Mouse (Mus musculus): Measurements from ENCODE around the gene Ice1. TPM values are rescaled to one million over a fixed set of nuclear protein-coding genes. Genes with fewer than 3 reads are reported as not detected.

Ice1 gene
- polyA plus RNA-seq, 1 experiment: 15.9 TPM

DNA sequence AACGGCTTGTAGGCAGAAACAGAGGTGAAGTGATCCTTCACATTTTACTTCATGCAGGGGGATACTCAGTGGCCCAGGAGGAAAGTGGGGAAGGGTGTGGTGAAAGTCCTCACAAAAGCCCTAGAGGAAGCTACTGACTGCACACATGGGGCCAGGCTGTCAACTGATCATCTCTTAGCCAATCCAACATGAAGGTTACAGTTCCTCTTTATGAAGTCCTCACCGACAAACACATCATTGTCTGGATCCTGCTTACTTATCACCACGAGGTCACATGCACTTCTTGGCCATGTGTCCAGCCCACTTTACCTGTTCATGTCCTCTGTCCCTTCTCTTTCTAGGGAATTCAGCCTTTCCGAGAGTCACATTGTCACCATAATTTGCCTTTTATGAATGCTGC lies 22.3 kb upstream of the Ice1 start:
- TF ChIP-seq MYOG (IDR thresholded peaks at IDR 0.05; ENCODE audit: control insufficient read depth in 1 of 3, insufficient read depth in 1 of 3, insufficient read length in 2 of 3, low read depth in 2 of 3) (no peak), SRF (IDR thresholded peaks at IDR 0.05; ENCODE audit: control insufficient read depth, insufficient read length, low read depth) (no peak), E2F4 (IDR thresholded peaks at IDR 0.05; ENCODE audit: insufficient read depth) (no peak), POLR2A (IDR thresholded peaks at IDR 0.05; ENCODE audit: insufficient read length, low read depth) (no peak), POLR2AphosphoS2 (IDR thresholded peaks at IDR 0.05; ENCODE audit: insufficient read length, low read depth) (no peak), TCF12 (IDR thresholded peaks at IDR 0.05; ENCODE audit: insufficient read depth, poor library complexity, severe bottlenecking) (no peak), TCF3 (IDR thresholded peaks at IDR 0.05; ENCODE audit: insufficient read length, low read depth) (no peak), MYOD1 (IDR thresholded peaks at IDR 0.05; ENCODE audit: control insufficient read depth in 1 of 3, insufficient read length in 2 of 3, low read depth in 2 of 3) (no peak), USF1 (IDR thresholded peaks at IDR 0.05; ENCODE audit: low read depth) (no peak), MAX (IDR thresholded peaks at IDR 0.05; ENCODE audit: low read depth) (no peak), REST (IDR thresholded peaks at IDR 0.05; ENCODE audit: insufficient read depth, insufficient read length) (no peak), CEBPB (IDR thresholded peaks at IDR 0.05; ENCODE audit: insufficient read depth, poor library complexity, severe bottlenecking) (no peak)
- Histone ChIP-seq H3K27me3 (ENCODE audit: control insufficient read depth, insufficient read depth, insufficient read length) (no peaks in the 10 kb centered on the region), H3ac (ENCODE audit: control insufficient read depth, insufficient read length) (no peak overlapping the region), H3K4me2 (ENCODE audit: low read depth) (no peak overlapping the region), H3K4me3 (no peak overlapping the region), H3K36me3 (ENCODE audit: control insufficient read depth, insufficient read depth) (no peaks in the 10 kb centered on the region), H3K79me2 (ENCODE audit: control insufficient read depth, insufficient read depth) (no peaks in the 10 kb centered on the region)

- Histone ChIP-seq H3ac (ENCODE audit: control insufficient read depth, insufficient read length) (no peak overlapping the region), H3K79me2 (ENCODE audit: control insufficient read depth, insufficient read depth) (no peaks in the 10 kb centered on the region), H3K27me3 (ENCODE audit: control insufficient read depth, insufficient read depth, insufficient read length) (no peaks in the 10 kb centered on the region), H3K36me3 (ENCODE audit: control insufficient read depth, insufficient read depth) (no peaks in the 10 kb centered on the region), H3K4me2 (ENCODE audit: low read depth) (no peak overlapping the region), H3K4me3 (no peak overlapping the region)
- no peak for TF ChIP-seq POLR2A (IDR thresholded peaks at IDR 0.05; ENCODE audit: insufficient read length, low read depth)
- no peak for TF ChIP-seq REST (IDR thresholded peaks at IDR 0.05; ENCODE audit: insufficient read depth, insufficient read length)
- no peak for TF ChIP-seq CEBPB (IDR thresholded peaks at IDR 0.05; ENCODE audit: insufficient read depth, poor library complexity, severe bottlenecking)
- TF ChIP-seq MYOG (IDR thresholded peaks at IDR 0.05; ENCODE audit: control insufficient read depth in 1 of 3, insufficient read depth in 1 of 3, insufficient read length in 2 of 3, low read depth in 2 of 3): no peak
- TF ChIP-seq MYOD1 (IDR thresholded peaks at IDR 0.05; ENCODE audit: control insufficient read depth in 1 of 3, insufficient read length in 2 of 3, low read depth in 2 of 3): no peak
- no peak for TF ChIP-seq MAX (IDR thresholded peaks at IDR 0.05; ENCODE audit: low read depth)
- TF ChIP-seq SRF (IDR thresholded peaks at IDR 0.05; ENCODE audit: control insufficient read depth, insufficient read length, low read depth): no peak
- no peak for TF ChIP-seq POLR2AphosphoS2 (IDR thresholded peaks at IDR 0.05; ENCODE audit: insufficient read length, low read depth)
- no peak for TF ChIP-seq TCF3 (IDR thresholded peaks at IDR 0.05; ENCODE audit: insufficient read length, low read depth)
These were observed 19.3 kb upstream of the Ice1 start for GRCm38 (mm10) chr13:70656741-70657140.

- TF ChIP-seq POLR2AphosphoS2 (IDR thresholded peaks at IDR 0.05; ENCODE audit: insufficient read length, low read depth) (no peak), POLR2A (IDR thresholded peaks at IDR 0.05; ENCODE audit: insufficient read length, low read depth) (no peak)
- H3K27me3 ChIP-seq (ENCODE audit: control insufficient read depth, insufficient read depth, insufficient read length): no peaks in the 10 kb centered on the region
These were observed 18.9 kb upstream of the Ice1 start for GRCm38 (mm10) chr13:70656329-70656728.

DNA sequence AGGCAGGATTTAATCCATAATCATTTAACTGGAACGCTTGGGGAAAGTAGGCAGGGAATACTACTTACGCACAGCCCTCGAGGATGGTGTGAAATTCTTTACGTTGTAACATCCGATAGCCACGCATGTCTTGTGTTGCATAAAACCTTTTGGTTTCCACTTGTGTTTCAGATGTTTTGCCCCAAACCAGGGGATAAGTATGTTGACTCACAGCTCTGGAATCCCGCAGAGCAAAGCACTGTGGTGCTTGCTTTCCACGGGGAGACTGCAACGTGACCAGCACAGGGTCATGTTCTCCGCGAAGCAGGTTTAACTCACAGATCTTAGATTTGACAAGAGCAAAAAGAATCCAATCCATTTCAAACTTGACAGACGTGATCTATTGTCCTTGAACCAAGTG lies 18.1 kb upstream of the Ice1 start:
- H3K4me2 ChIP-seq (ENCODE audit: low read depth): peak overlapping the region; percentile 71
- peak overlapping the region; percentile 2 for H3K4me3 ChIP-seq
- H3ac ChIP-seq (ENCODE audit: control insufficient read depth, insufficient read length): no peak overlapping the region
- TF ChIP-seq MAX (IDR thresholded peaks at IDR 0.05; ENCODE audit: low read depth): peak; percentile 28
- no peak for TF ChIP-seq E2F4 (IDR thresholded peaks at IDR 0.05; ENCODE audit: insufficient read depth)
- TF ChIP-seq POLR2A (IDR thresholded peaks at IDR 0.05; ENCODE audit: insufficient read length, low read depth): no peak
- TF ChIP-seq SRF (IDR thresholded peaks at IDR 0.05; ENCODE audit: control insufficient read depth, insufficient read length, low read depth): no peak
- TF ChIP-seq TCF12 (IDR thresholded peaks at IDR 0.05; ENCODE audit: insufficient read depth, poor library complexity, severe bottlenecking): no peak
- no peak for TF ChIP-seq MYOG (IDR thresholded peaks at IDR 0.05; ENCODE audit: control insufficient read depth in 1 of 3, insufficient read depth in 1 of 3, insufficient read length in 2 of 3, low read depth in 2 of 3)
- no peak for TF ChIP-seq REST (IDR thresholded peaks at IDR 0.05; ENCODE audit: insufficient read depth, insufficient read length)
- no peak for TF ChIP-seq MYOD1 (IDR thresholded peaks at IDR 0.05; ENCODE audit: control insufficient read depth in 1 of 3, insufficient read length in 2 of 3, low read depth in 2 of 3)
- TF ChIP-seq POLR2AphosphoS2 (IDR thresholded peaks at IDR 0.05; ENCODE audit: insufficient read length, low read depth): no peak
- peak; percentile 65 for TF ChIP-seq USF1 (IDR thresholded peaks at IDR 0.05; ENCODE audit: low read depth)
- no peak for TF ChIP-seq TCF3 (IDR thresholded peaks at IDR 0.05; ENCODE audit: insufficient read length, low read depth)
- 0 out of 2 replicates have a peak, but pooled peaks have one; percentile 30 for TF ChIP-seq CEBPB (IDR thresholded peaks at IDR 0.05; ENCODE audit: insufficient read depth, poor library complexity, severe bottlenecking)
- H3K27me3 ChIP-seq (ENCODE audit: control insufficient read depth, insufficient read depth, insufficient read length): no peaks in the 10 kb centered on the region
- H3K36me3 ChIP-seq (ENCODE audit: control insufficient read depth, insufficient read depth): no peaks in the 10 kb centered on the region
- no peaks in the 10 kb centered on the region for H3K79me2 ChIP-seq (ENCODE audit: control insufficient read depth, insufficient read depth)

More at GRCm38 (mm10) chr13:70656329-70656728, 18.9 kb upstream of the Ice1 start:
- H3K36me3 ChIP-seq (ENCODE audit: control insufficient read depth, insufficient read depth): no peaks in the 10 kb centered on the region
- H3K4me3 ChIP-seq: no peak overlapping the region
- no peak overlapping the region for H3K4me2 ChIP-seq (ENCODE audit: low read depth)
- no peak overlapping the region for H3ac ChIP-seq (ENCODE audit: control insufficient read depth, insufficient read length)
- no peaks in the 10 kb centered on the region for H3K79me2 ChIP-seq (ENCODE audit: control insufficient read depth, insufficient read depth)

DNA sequence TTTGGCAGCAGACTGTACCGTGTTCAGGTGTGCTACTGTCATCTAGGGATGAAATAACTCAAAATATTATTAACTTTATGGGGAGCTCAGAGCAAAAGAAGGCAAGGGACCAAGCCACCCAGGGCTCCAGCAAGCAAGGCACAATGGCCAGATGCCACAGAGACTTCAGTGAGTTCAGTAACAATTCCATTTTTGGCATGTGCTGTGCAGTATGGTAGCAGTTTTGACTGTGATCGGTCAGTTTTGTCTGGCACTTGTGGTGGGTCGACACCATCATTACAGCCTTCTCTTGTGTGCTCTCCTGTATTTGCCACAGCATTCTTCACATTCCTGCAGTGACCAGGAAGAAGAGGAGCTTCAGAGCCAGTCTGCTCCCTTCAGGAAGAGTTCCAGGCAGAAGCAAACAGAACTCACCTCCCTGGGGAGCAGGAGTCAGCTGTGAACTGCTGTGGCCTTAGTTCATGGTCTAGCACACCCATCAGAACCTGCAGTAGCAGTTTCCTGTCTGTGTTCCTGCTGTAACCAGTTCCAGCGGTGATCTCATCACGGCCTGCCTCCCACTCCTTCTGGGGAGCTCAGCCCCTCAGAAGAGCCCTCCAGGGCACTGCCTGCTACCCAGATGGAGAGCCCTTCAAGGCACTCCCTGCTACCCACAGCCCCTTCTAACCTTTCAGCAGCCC lies 16.8 kb upstream of the Ice1 start:
- no peaks in the 10 kb centered on the region for H3K27me3 ChIP-seq (ENCODE audit: control insufficient read depth, insufficient read depth, insufficient read length)
- H3K4me3 ChIP-seq: peak overlapping the region; percentile 2
- peak in 1 of 3 experiments; percentile 51 for TF ChIP-seq MYOG (IDR thresholded peaks at IDR 0.05; ENCODE audit: control insufficient read depth in 1 of 3, insufficient read depth in 1 of 3, insufficient read length in 2 of 3, low read depth in 2 of 3)
- no peak for TF ChIP-seq TCF3 (IDR thresholded peaks at IDR 0.05; ENCODE audit: insufficient read length, low read depth)
- TF ChIP-seq POLR2AphosphoS2 (IDR thresholded peaks at IDR 0.05; ENCODE audit: insufficient read length, low read depth): peak; percentile 37
- no peak for TF ChIP-seq USF1 (IDR thresholded peaks at IDR 0.05; ENCODE audit: low read depth)
- peak; percentile 91 for TF ChIP-seq SRF (IDR thresholded peaks at IDR 0.05; ENCODE audit: control insufficient read depth, insufficient read length, low read depth)
- TF ChIP-seq E2F4 (IDR thresholded peaks at IDR 0.05; ENCODE audit: insufficient read depth): no peak
- peak; percentile 27 for TF ChIP-seq POLR2A (IDR thresholded peaks at IDR 0.05; ENCODE audit: insufficient read length, low read depth)
- no peak for TF ChIP-seq MAX (IDR thresholded peaks at IDR 0.05; ENCODE audit: low read depth)
- no peak for TF ChIP-seq CEBPB (IDR thresholded peaks at IDR 0.05; ENCODE audit: insufficient read depth, poor library complexity, severe bottlenecking)
- peak in 2 of 3 experiments; percentile 62 to 68 for TF ChIP-seq MYOD1 (IDR thresholded peaks at IDR 0.05; ENCODE audit: control insufficient read depth in 1 of 3, insufficient read length in 2 of 3, low read depth in 2 of 3)
- H3ac ChIP-seq (ENCODE audit: control insufficient read depth, insufficient read length): no peak overlapping the region
- no peaks in the 10 kb centered on the region for H3K36me3 ChIP-seq (ENCODE audit: control insufficient read depth, insufficient read depth)
- H3K4me2 ChIP-seq (ENCODE audit: low read depth): peak overlapping the region; percentile 71
- H3K79me2 ChIP-seq (ENCODE audit: control insufficient read depth, insufficient read depth): no peaks in the 10 kb centered on the region

Measured in myocyte (in vitro differentiated cells).